Mouse (Mus musculus) CD4-positive, CD25-positive, alpha-beta regulatory T cell, adult 2 months (primary cell): ENCODE measurements at regions not wholly inside any gene's neighbourhood (a gene's known extent, or its start where the extent isn't known, plus 50 kb on each side); places are given as distances from the start of the nearest gene placed in this dataset.

ENCODE experiments used
- DNase-seq: peaks from one replicate; pipeline ENCODE4 v3.0.0-alpha.2; 2012; ENCODE audit warnings: low read depth, low spot score

DNA sequence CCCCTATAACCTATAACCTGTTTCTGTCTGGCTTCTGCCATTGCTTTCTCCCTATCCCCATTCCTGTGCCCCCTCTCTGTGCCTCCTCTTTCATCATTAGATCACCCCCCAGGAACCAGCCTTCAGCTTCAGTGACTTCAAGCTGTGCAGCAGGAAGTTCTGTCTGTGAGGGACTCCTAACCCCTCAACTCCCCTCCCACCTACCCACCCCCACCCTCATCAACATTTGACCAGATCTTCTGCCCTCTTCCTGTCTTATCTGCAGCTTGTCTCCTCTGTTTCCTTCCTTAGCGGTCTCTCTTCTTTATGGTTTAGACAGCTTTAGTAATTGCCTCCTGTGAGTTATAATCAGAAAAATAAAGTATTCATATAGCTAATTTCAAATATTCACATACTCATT, 266.6 kb upstream of the Gm765 start:
- DNase-seq = peak; percentile 71

DNA sequence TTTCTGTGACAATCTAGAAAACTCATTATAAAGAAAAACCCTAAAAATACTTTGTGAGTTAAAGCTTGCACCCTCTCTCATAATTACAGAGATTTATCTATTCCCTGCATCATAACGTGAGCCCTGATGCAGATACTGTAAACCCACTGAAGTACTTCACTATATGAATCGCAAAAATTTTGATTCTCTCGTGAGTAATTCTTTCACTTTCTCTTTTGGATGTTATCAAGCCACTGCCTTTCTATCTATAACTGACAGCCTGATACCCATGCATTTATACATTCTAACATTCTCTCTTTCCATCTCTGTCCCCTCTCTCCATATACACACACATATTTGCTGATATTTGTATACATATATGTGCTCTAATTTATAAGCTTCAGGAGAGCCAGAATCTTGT, 264.1 kb upstream of the Gm765 start:
- DNase-seq = peak; percentile 57

DNA sequence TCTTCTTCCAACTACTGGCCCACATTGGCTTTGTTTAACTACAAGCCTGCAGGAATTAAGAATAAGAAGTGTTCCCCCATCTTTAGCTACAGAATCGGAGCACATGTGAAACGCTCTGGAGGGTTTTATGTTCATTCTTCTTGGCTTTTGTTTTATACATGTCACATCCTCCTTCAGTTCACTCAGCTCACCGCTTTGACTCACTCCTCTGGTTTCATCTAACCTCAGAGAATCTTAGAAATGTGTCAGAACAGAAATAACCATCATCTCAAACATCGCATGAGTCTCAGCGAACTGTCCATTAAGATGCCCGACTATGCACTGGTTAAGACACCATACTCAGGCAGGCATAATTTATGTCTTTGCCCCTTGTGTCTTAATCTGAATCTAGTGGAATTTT, 255.1 kb upstream of the Gm765 start:
- DNase-seq = peak; percentile 29

DNA sequence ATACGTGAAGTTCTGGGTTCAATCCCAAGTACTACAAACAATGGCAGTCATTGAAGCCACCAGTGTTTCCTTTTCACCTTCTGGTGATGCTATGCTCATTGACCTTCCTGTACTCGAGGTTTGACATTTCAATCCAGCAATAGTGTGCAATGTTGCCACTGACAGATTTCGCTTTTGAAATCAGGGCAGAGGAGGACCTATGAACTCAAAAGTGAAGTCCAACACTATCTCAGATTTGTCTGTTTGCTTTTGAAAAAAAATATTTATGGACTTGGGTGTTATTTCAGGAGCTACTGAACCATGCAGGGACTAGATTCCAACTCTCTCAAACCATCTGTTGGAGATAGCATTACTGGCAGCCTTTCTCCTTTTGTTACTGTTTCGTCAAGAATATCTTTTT, 248.4 kb upstream of the Gm765 start:
- no peak for DNase-seq

DNA sequence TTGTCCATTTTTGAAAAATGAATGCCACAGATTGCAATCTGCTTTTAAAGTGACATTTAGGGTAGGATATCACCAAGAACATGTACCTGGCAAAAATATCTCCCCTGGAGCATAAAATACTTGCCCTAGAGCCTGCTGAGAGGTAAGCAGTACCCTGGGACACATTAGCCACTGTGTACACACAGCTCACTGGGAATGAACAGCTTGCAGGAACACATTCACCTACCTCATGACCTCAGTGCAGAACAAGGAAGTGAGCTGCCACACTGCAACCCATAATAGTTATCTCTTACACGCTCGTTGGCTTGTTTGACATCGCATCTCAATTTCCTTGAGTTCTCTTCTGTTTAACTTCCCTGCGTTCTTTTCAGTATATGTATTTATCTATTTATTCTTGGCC, 246.4 kb upstream of the Gm765 start:
- DNase-seq = no peak

DNA sequence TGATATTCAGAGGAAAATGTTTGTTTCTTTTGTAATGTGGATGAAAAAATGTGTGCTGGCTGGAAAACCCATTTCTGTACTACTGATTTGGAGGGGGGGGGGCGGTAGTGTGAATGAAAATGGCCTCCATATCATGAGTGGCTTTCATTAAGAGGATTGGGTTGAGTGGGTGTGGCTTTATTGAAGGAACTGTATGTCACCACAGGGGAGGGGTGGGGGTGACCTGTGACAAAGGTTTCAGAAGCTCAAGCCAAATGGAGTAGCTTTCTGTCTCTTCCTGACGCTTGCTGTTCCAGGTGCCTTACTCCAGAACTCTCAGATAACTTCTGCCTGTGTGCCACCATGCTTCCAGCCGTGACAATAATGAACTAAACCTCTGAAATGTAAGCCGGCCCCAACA, 242.0 kb upstream of the Gm765 start:
- DNase-seq = no peak

DNA sequence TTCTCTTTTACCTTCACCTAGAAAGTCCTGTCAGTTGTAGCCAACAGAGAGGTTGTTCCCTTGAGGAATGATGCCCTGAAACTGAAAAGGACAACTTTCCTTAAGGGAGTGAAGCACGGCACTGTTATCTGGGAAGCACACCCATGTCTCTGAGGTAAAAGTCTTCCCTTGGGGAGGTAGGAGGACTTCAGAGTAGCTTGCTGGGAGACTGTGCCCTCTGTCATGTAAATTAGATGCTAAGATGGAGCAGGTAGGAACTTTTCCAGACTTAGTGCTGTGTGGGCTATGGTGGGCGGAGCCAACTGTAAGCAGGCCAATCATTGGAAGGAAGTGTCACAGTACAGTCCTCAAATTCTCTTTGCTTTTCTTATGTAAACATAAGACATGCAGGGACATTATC, 240.3 kb upstream of the Gm765 start:
- no peak for DNase-seq

DNA sequence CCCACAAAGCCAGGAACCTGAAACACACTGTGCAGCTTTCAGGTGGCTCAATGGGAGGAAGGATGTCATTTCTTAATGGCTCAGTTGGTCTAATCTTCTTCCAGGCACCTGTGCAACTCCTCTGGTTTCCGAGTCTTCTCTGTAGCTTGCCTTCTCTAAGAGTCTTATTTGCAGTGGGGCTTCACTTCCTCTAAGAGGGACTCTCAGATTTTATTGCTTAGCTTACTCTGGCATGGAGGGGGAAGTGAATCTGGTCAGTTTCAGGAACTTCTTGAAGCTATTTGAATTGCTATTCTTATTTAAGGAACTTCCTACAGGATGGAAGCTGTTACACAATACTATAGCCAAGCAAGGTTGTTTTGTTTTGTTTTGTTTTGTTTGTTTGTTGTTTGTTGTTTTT, 232.7 kb upstream of the Gm765 start:
- no peak for DNase-seq

DNA sequence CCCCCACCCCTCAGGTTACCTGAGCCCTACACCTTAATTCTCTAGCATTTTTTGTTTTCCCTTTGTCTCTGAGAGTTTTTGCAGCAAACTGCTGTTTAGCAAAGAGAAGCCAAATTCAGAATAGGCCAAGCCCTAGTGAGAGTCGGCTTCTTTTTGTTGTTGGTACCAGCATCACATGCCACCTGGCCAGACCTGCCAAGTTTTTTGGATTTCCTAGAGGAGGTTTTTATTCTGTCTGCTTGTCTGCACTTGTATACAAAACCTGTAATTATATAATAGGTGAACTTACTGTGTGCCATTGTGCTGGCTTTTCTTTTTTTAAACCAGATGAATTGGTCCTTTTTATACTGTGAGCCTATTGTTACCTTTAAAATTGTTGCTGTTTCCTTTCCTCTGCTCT, 213.1 kb upstream of the Gm765 start:
- DNase-seq = no peak

DNA sequence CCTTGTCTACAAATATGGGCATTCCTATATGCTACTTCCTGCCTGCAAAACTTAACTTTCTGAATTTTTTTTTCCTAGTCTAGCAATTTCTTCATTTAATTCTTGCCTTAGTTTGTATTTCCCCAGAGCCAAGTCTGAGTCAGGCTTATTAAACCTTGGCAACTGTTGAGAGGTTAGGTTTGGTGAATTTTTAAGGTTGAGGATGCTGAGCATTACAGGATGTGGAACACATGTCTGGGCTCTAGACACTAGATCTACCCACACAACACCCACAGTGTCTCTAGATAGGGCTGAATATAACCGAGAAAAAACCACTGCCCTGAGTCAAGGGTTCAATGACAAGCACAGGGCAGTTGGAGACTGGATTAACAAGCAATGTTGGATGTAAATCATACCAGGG, 211.4 kb upstream of the Gm765 start:
- DNase-seq = peak; percentile 39

DNA sequence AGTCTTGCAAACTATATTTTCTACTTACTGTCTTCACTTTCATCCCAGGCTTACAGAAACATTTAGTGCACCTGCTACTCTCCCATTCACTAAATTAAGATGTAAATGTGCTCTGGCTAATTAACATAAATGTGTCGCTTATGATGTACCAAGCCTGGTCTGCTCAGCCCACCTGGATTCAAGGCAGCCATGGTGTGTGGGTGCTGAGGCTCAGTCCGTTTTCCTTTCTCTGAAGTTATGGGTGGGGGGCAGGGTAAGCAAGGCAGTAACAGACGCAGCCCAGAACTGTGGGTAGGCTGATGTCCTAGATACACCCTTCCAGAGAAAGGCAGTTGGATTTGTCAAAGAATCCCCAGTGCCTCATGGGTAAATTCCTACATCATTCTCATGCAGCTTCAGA, 209.2 kb upstream of the Gm765 start:
- DNase-seq = no peak

DNA sequence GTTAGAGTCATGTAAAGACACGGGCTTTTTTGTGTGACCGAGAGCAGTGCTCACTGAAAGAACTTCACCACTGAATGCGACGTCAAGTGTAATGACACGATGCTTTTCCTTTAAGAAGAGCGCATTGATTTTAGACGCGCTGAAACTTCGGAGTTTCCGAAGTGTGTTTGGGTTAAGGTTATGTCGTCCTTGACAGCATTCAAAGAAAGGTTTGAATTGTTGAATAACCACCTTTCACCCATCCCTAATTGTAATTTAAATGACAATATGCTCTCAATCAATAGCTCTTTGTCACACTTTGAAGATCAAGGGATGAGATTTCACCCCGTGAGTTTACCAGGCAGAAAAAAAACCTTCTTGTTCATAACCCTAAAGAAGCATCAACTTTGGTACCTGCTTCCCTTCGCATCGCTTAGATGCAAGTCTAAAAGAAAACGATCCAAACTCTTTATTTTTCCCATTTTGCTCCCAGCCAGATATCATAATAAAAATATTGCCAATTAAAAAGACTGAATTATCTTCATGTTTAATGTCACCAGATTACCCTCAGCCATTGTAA, 184.4 kb upstream of the Gm765 start:
- no peak for DNase-seq

DNA sequence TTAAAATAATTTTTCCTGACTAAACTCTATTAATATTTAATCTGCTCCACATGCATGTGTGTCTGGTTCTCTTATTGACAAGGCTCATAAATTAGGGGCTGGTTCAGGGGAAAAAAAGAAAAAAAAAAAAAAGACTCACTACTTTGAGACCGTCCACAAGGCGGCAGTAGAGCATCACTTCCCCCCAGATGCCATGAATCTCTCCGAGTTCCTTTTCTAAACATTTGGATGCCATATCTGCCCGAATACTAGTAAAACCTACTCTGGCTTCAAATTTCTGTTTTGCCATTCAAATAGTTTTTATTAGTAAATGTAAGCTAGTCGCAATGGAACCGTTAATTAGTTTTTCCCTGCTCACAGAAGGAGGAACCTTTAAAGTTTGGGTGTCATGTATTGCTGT, 182.7 kb upstream of the Gm765 start:
- peak; percentile 86 for DNase-seq

DNA sequence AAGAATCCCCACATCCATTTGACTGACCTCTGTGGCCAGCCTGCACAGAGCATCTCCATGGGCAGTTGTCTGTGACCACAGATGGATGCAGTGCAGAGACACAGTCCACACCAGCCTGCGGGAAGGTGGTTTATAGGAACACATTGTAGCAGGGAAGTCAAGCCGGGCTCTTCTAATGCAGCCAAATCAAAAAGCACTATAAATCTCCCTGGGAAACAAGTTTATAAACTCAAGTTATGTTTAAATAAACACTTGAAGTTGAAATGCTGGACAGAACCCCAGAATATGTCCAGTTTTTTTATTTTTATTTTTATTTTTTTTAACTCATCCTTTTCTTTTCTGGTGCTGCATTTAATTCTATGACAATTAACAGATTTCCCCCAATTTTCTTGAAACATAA, 182.1 kb upstream of the Gm765 start:
- DNase-seq = no peak

DNA sequence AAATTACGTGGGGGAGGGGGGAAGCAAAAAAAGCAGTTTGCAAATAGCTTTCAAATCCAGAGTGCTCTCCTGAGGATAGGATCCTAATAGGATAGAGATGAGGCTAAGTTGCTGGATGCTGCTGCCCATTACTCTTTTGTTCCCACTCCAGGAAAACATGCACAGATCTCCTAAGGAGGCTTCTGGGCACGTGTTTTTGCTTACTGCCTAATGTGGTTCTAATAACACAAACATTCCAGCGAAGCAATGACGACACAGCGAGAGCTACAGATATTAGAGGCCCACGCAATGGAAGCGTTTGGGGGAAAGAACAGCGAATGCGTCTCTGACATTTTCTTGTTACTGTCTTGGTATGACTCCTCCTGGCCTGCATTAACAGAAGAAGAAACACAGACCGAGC, 179.0 kb upstream of the Gm765 start:
- no peak for DNase-seq

DNA sequence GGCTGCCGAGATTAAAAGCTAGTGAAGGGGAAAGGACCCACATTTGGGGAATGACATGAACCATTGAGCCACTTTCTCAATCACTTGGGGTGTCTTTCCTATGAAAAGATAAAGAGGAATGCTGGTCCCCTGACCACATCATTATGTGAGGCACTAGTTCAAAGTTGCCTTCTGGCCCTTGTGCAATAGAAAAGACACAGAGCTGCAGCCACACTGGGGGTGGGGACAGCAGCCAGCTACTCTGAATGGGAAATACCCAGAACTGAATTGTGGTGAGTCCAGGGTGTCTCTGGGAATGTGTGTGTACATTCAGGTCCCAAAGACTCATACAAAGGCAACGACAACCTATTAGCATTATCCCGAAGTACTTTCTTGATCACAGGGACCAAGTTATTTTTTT, 172.3 kb upstream of the Gm765 start:
- DNase-seq = no peak

DNA sequence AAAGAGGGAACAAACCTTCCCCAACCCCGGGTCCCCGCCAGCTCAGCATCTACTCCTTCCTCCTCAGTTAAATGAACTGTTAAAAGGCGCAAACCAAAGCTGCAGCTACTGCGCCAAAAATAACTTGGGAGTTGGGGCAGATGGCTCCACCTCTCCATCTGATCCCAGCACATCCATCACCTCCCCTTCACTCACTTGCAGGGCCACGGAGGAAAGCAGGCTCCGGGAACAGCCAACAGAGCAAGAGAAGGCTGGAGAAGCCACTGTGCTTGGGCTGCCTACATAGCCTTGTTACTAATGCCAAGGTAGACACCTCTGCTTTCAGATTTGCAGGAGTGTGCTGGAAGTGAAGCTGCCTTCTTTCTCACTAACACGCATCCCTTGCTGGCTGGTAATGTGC, 171.8 kb upstream of the Gm765 start:
- no peak for DNase-seq

DNA sequence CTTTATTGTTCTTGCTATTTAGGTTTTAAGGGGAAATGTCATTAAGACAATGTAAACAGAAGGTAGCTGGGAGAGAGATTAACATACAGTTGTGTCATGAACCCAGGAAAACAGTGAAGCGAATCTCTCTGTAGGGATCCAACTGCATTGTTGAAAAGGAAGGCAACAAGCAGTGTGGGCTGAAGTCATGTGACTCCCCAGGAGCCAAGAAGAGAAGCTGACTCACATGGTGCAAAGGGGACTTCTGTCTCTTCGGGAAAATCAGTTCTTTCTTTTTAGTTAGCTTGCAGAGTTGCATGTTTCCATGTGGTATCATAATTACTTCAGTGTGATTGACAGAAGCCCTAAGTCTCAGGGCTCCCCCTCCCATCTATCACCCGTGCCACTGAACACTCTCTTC, 170.7 kb upstream of the Gm765 start:
- DNase-seq = no peak

DNA sequence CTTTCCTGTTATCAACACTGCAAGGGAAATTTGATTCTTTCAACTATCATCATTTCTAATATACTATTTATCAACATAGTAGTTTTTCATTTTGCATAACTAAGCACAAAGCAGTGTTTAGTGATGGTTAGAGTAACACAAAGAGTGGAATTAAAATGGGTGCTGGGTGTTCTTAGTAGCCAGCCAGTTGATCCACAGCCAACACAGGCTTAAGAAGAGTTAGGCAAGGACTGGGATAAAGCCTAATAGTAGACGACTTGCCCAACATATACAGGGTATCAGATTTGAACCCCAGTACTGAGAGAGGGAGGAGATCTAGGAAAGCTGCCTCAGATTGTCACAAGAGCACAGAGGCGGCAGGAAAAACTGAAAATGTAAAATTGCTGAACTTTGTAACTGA, 160.2 kb upstream of the Gm765 start:
- DNase-seq = no peak

DNA sequence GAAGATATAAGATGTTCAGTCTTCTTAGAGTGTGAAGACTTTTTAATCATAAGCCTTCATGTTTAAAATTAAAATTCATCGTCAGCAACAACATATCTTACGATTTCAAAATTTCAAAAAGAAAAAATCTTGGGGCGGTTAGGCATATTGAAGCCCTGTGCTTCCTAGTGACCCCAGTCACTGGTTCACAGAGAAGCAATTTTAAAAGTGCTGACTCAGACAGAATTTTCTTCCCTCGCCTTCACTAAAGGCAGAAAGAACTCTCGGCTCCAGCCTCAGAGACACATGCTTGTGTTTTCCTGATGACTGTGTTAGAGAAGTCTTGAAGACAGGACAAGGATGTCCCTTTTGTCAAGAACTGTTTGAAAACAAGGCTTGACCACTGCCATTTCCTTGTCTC, 157.2 kb upstream of the Gm765 start:
- no peak for DNase-seq

DNA sequence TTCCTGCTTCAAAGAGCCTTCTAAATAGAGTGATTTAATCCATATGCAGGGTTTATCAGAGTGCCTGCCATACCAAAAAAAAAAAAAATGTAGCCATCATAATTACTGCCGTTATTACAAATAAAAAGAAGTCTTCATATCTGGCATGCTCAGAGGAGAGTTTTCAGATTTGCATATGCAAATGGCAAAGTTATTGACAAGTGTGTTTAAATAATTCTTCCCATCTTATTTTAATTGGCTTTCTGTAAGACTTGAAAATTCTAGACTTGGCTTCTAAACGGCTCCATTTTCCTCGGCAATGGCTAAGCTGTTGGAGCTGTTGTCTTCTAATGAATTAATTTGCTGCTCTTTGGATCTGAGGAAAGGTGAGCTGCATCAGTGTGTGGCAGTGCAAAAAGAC, 144.1 kb upstream of the Gm765 start:
- DNase-seq = no peak

DNA sequence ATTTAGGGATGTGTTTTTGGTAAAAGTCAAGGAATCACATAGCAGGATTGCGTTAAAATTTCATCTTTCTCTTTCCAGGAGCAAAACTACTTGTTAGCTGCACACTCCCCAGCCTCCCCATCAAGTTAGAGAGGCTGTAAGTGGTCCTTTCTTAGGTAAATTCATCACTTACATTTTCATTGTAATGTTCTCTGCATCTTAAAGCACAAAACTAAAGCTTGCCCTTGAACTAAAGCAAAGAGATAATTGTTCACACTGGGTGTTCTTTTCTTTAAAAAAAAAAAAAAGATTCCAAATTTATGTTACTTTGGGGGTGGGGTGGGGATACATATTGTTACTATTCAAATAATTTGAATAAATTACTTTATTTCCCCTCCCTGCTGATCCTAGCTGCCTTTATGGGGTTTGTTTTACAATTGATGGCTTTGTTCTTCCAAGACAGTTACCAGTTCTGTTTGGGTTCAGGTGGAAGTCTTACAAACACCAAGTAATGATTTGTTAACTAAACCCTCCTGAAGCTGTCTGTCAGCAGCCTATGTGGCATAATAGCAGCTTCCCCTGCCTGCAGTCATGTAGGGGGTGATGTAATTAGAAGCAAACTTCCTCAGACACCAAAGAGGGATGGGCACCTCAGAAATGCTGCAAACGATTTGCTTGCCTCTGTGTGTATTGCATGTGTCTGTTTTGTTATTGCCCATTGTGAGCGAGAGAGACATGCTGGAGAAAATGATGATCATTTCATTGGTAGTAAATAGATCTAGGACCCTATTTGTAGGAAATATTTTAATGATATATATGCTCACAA, 141.0 kb upstream of the Gm765 start:
- no peak for DNase-seq

DNA sequence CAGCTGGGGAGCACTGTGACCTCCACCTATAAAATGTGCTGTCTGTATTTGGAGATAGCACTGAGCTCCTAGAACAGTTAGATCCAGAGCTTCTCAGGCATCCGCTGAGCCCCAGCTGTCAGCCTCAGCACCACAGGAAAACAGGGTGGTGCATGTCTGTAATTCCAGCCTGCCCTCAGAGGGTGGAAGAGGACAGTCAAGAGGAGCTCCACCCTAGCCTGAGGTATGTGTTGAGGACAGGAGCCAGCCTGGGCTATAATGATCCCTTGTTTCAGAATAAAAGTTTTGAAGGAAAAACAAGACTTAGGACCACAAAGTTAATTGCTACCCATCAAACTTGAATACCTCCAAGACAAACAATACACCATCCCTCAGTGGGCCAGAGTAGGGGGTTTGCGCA, 139.8 kb upstream of the Gm765 start:
- DNase-seq = no peak

DNA sequence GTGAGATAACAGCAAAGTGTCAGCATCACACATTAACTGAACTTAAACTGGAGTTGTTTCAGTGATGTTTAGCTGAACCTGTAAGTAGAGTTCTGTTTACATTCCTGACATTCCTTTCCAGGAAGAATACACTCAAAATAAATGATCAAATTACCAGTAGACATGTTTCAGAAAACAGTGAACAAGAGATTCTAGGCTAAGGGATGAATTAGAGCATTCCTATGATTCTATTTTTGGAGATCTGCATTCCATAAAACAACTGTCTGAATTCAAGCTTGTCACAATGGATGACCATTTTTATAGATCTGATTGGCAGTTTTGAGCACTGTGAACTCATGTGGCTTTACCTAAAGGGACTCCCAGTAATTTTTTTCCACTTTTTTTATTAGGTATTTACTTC, 125.0 kb upstream of the Gm765 start:
- DNase-seq = no peak
